Mouse (Mus musculus) forelimb bud, embryonic 11.5 days (tissue): ENCODE data around the gene Fry.

ENCODE experiments used
- DNase-seq: peaks from one replicate; pipeline ENCODE4 v3.0.0-alpha.2; 2012; ENCODE audit warnings: low read depth, low spot score

The Fry gene

GRCm38 (mm10) chr5:150389589-150390377 is 271.3 kb downstream of the Fry start:
- DNase-seq, result no peak

GRCm38 (mm10) chr5:150390422-150390821 is 272.0 kb downstream of the Fry start:
- DNase-seq, result no peak

- no peak for DNase-seq
Observed at GRCm38 (mm10) chr5:150394645-150395044, 276.2 kb downstream of the Fry start.

GRCm38 (mm10) chr5:150402832-150403447 is 284.5 kb downstream of the Fry start:
- peak; percentile 32 for DNase-seq

- no peak for DNase-seq
Observed at GRCm38 (mm10) chr5:150404867-150405266, 286.4 kb downstream of the Fry start.

GRCm38 (mm10) chr5:150408979-150409378 is 290.5 kb downstream of the Fry start:
- DNase-seq, result peak; percentile 35

GRCm38 (mm10) chr5:150409451-150410045 is 291.1 kb downstream of the Fry start:
- peak; percentile 66 for DNase-seq

GRCm38 (mm10) chr5:150412750-150413450 is 294.5 kb downstream of the Fry start:
- DNase-seq, result no peak

GRCm38 (mm10) chr5:150414823-150415222 is 296.4 kb downstream of the Fry start:
- no peak for DNase-seq

- no peak for DNase-seq
Observed at GRCm38 (mm10) chr5:150417223-150417622, 298.8 kb downstream of the Fry start.

GRCm38 (mm10) chr5:150418035-150418434 is 299.6 kb downstream of the Fry start:
- no peak for DNase-seq

GRCm38 (mm10) chr5:150425038-150425437 is 306.6 kb downstream of the Fry start:
- DNase-seq, result no peak

- no peak for DNase-seq
Observed at GRCm38 (mm10) chr5:150426595-150426994, 308.1 kb downstream of the Fry start.

GRCm38 (mm10) chr5:150431286-150431685 is 312.8 kb downstream of the Fry start:
- DNase-seq, result no peak

- DNase-seq, result no peak
Observed at GRCm38 (mm10) chr5:150432960-150433359, 314.5 kb downstream of the Fry start.

- no peak for DNase-seq
Observed at GRCm38 (mm10) chr5:150436629-150437389, 318.4 kb downstream of the Fry start.

- peak; percentile 76 for DNase-seq
Observed at GRCm38 (mm10) chr5:150441690-150442089, 323.2 kb downstream of the Fry start.

- DNase-seq, result no peak
Observed at GRCm38 (mm10) chr5:150451281-150452003, 333.0 kb downstream of the Fry start.

- DNase-seq, result no peak
Observed at GRCm38 (mm10) chr5:150452004-150452626, 333.7 kb downstream of the Fry start.

- no peak for DNase-seq
Observed at GRCm38 (mm10) chr5:150452671-150453070, 334.2 kb downstream of the Fry start.
